Mouse (Mus musculus) ES-Bruce4 (cell line): ENCODE results near the gene Xxylt1. TPM values are rescaled to one million over a fixed set of nuclear protein-coding genes. Genes with fewer than 3 reads are reported as not detected.

Experiments used
- H3K27ac ChIP-seq: 2 replicates; pipeline ENCODE4 v1.5.1; 2012; ENCODE audit warnings: low read length, inconsistent platforms; ENCODE audit not compliant: insufficient read depth
- H3K27me3 ChIP-seq: 2 replicates; pipeline ENCODE4 v1.6.1; 2012; ENCODE audit warnings: mild to moderate bottlenecking, low read length, inconsistent platforms; ENCODE audit not compliant: control insufficient read depth, poor library complexity, insufficient read depth, severe bottlenecking
- H3K36me3 ChIP-seq: 2 replicates; pipeline ENCODE4 v1.6.1; 2012; ENCODE audit warnings: inconsistent platforms, mild to moderate bottlenecking, low read length, moderate library complexity; ENCODE audit not compliant: control insufficient read depth, poor library complexity, insufficient read depth, severe bottlenecking
- H3K4me1 ChIP-seq: one replicate; pipeline ENCODE4 v1.8.1; 2011; ENCODE audit warnings: low read length; ENCODE audit not compliant: control insufficient read depth, insufficient read depth
- H3K4me3 ChIP-seq: 2 replicates; pipeline ENCODE4 v1.5.1; 2011; ENCODE audit warnings: low read depth, mild to moderate bottlenecking, low read length
- H3K9ac ChIP-seq: 2 replicates; pipeline ENCODE4 v1.6.1; 2012; ENCODE audit warnings: low read depth, mild to moderate bottlenecking, inconsistent platforms; ENCODE audit not compliant: poor library complexity, severe bottlenecking
- H3K9me3 ChIP-seq: replicated peaks from 2 replicates; pipeline ENCODE4 v1.6.1; 2012; ENCODE audit warnings: mild to moderate bottlenecking, low read length, inconsistent platforms; ENCODE audit not compliant: control insufficient read depth, poor library complexity, insufficient read depth, severe bottlenecking
- CTCF ChIP-seq: IDR thresholded peaks from one replicate; pipeline ENCODE4 v1.8.1; 2011; ENCODE audit warnings: low read depth, low read length
- EP300 ChIP-seq: IDR thresholded peaks from 2 replicates; pipeline ENCODE4 v1.6.1; 2011; ENCODE audit warnings: low read depth, low read length; ENCODE audit not compliant: insufficient read depth
- POLR2A ChIP-seq: IDR thresholded peaks from one replicate; pipeline ENCODE4 v1.8.1; 2011; ENCODE audit warnings: low read length; ENCODE audit not compliant: insufficient read depth
- polyA plus RNA-seq: library from polyadenylated mRNA; stranded (reverse); fragments of >200 nt; gene quantifications from 2 replicates; pipeline ENCODE4 v1.2.4, GENCODE M21; 2011; ENCODE audit warnings: low read depth; ENCODE audit not compliant: missing spikeins, insufficient read depth, insufficient read length

Xxylt1 gene
- polyA plus RNA-seq, 1 experiment = 15.7 TPM

DNA sequence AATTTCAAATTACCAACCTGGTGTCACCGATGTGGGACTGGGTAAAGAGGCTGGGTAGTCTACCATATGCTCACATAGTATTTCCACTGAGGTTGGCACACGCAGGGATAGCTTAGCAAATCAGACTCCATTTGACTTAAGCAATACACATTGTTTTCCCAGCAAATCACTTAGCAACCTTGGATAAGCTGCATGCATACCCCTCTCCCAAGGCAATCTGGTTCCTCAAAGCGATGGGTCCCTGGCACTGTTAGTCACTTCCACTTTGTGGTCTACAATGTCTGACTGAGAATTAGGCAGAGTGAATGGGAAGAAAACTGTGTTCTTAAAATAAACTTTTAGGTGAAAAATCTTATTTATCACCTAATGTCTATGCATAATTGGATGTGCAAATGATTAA, 142.6 kb downstream of the Xxylt1 start:
- H3K36me3 ChIP-seq = no peaks in the 10 kb centered on the region
- H3K27ac ChIP-seq = no peak overlapping the region
- TF ChIP-seq CTCF (no peak), EP300 (no peak), POLR2A (no peak)
- no peaks in the 10 kb centered on the region for H3K9me3 ChIP-seq
- H3K9ac ChIP-seq = no peak overlapping the region
- no peak overlapping the region for H3K4me3 ChIP-seq
- no peaks in the 10 kb centered on the region for H3K27me3 ChIP-seq
- H3K4me1 ChIP-seq = peaks cover 11% of the 10 kb centered on the region

DNA sequence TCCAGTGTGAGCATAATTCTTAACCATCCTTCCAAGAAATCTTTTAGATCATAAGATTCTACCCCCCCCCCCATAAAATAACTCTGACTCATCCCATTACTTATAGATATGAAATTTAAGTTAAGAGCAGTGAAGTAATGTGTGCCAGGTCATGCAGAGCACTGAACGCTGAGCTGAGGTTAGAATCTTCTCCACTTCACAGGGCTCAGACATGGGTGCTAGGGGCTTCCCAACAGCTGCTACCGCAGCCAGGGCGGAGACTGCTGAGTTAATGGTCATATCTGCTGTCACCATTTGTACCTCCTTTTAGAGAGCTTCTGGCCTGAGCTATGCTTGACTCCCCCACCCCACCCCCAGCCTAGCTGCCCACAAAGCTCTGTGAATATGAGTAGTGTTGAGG, 143.6 kb downstream of the Xxylt1 start:
- no peak overlapping the region for H3K9ac ChIP-seq
- peaks cover 13% of the 10 kb centered on the region for H3K4me1 ChIP-seq
- no peak overlapping the region for H3K4me3 ChIP-seq
- no peak for TF ChIP-seq CTCF
- no peak for TF ChIP-seq POLR2A
- no peak for TF ChIP-seq EP300
- H3K9me3 ChIP-seq = no peaks in the 10 kb centered on the region
- no peak overlapping the region for H3K27ac ChIP-seq
- H3K36me3 ChIP-seq = no peaks in the 10 kb centered on the region
- H3K27me3 ChIP-seq = no peaks in the 10 kb centered on the region

DNA sequence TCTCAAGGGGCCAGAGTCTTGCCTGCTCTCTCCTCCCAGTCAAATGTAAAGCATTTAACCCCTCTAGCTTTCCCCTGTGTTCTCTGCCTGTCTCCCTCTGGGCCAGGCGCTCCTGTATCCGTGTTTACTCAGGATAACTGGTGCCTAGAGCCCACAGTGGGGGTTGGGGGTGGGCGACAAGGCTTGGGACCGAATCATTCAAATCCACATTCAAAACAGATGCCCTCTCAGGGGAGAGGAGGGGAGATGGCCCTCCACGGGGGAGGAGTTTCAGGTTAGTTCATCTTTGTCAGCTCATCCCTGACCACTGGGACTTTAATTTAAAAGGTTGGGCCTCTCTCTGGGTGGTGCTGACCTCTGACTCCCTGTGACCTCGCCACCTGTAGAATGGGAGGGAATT, 144.8 kb downstream of the Xxylt1 start:
- Histone ChIP-seq H3K27ac (peak overlapping the region; percentile 10; the same call in 1 of the 2 replicates), H3K4me3 (no peak overlapping the region), H3K9ac (no peak overlapping the region), H3K36me3 (no peaks in the 10 kb centered on the region), H3K9me3 (no peaks in the 10 kb centered on the region), H3K4me1 (peaks cover 16% of the 10 kb centered on the region), H3K27me3 (no peaks in the 10 kb centered on the region)
- TF ChIP-seq EP300 (no peak), CTCF (no peak), POLR2A (no peak)

GRCm38 (mm10) chr16:30936012-30936461, 145.2 kb downstream of the Xxylt1 start:
- no peak for TF ChIP-seq CTCF
- no peak for TF ChIP-seq POLR2A
- no peak for TF ChIP-seq EP300
- no peaks in the 10 kb centered on the region for H3K9me3 ChIP-seq
- H3K27ac ChIP-seq = peak overlapping the region; percentile 10; the same call in 1 of the 2 replicates
- H3K36me3 ChIP-seq = no peaks in the 10 kb centered on the region
- H3K9ac ChIP-seq = no peak overlapping the region
- no peak overlapping the region for H3K4me3 ChIP-seq
- no peaks in the 10 kb centered on the region for H3K27me3 ChIP-seq
- peaks cover 16% of the 10 kb centered on the region for H3K4me1 ChIP-seq

GRCm38 (mm10) chr16:30934967-30935690, 146.1 kb downstream of the Xxylt1 start:
- Histone ChIP-seq H3K27ac (no peak overlapping the region), H3K4me1 (peaks cover 16% of the 10 kb centered on the region), H3K36me3 (no peaks in the 10 kb centered on the region), H3K27me3 (no peaks in the 10 kb centered on the region), H3K4me3 (no peak overlapping the region), H3K9ac (no peak overlapping the region), H3K9me3 (no peaks in the 10 kb centered on the region)
- TF ChIP-seq EP300 (no peak), POLR2A (no peak)

- no peaks in the 10 kb centered on the region for H3K9me3 ChIP-seq
- no peak overlapping the region for H3K27ac ChIP-seq
- no peaks in the 10 kb centered on the region for H3K36me3 ChIP-seq
- no peak for TF ChIP-seq CTCF
- TF ChIP-seq EP300 = no peak
- TF ChIP-seq POLR2A = no peak
- H3K9ac ChIP-seq = no peak overlapping the region
- H3K27me3 ChIP-seq = no peaks in the 10 kb centered on the region
- no peak overlapping the region for H3K4me3 ChIP-seq
- peaks cover 16% of the 10 kb centered on the region for H3K4me1 ChIP-seq
Measured at GRCm38 (mm10) chr16:30934205-30934780, 146.9 kb downstream of the Xxylt1 start.
